Mouse (Mus musculus) limb, embryonic 10.5 days (tissue): ENCODE data around the gene Cmss1. TPM values are rescaled to one million over a fixed set of nuclear protein-coding genes. Genes with fewer than 3 reads are reported as not detected.

Experiments
- DNase-seq: peaks from one replicate; pipeline ENCODE4 v3.0.0-alpha.2; 2017; ENCODE audit warnings: low spot score
- H3K27ac ChIP-seq: fragments of 300-500 bp; sonication (generic); 2 replicates; pipeline ENCODE4 v1.5.1; 2016; ENCODE audit warnings: mild to moderate bottlenecking
- H3K27me3 ChIP-seq: fragments of 300-500 bp; sonication (generic); 2 replicates; pipeline ENCODE4 v1.6.1; 2016; ENCODE audit warnings: low read depth, mild to moderate bottlenecking; ENCODE audit not compliant: poor library complexity, severe bottlenecking
- H3K36me3 ChIP-seq: fragments of 300-500 bp; sonication (generic); 2 replicates; pipeline ENCODE4 v1.6.1; 2016; ENCODE audit warnings: mild to moderate bottlenecking, moderate library complexity
- H3K4me1 ChIP-seq: fragments of 300-500 bp; sonication (generic); 2 replicates; pipeline ENCODE4 v1.6.1; 2016
- H3K4me3 ChIP-seq: fragments of 300-500 bp; sonication (generic); 2 replicates; pipeline ENCODE4 v1.5.1; 2016; ENCODE audit warnings: mild to moderate bottlenecking, moderate library complexity
- H3K9me3 ChIP-seq: fragments of 300-500 bp; sonication (generic); replicated peaks from 2 replicates; pipeline ENCODE4 v1.6.1; 2016; ENCODE audit warnings: mild to moderate bottlenecking
- WGBS: fragments of 180-500 bp; shearing (Covaris S2); methylation state at CpG from one replicate; pipeline ENCODE4 v1.1.7; 2016; 5-methylcytosine and 5-hydroxymethylcytosine counted together
- polyA plus RNA-seq: library from polyadenylated mRNA; unstranded; fragments of >200 nt; fragmentation: Nextera tagmentation; extraction: Ambion mirVana; gene quantifications from 2 replicates; pipeline ENCODE4 v1.2.1, GENCODE M21; 2016

The Cmss1 gene
- polyA plus RNA-seq, 1 experiment from 2014 or later = 53.7 TPM

- 89% methylated on average over 5 of the region's 5 CpGs for WGBS
- DNase-seq = no peak
These were observed 126.9 kb downstream of the Cmss1 start for GRCm38 (mm10) chr16:57479776-57480175.

GRCm38 (mm10) chr16:57478451-57478850, 128.2 kb downstream of the Cmss1 start:
- Histone ChIP-seq H3K4me3 (no peak overlapping the region), H3K27ac (no peak overlapping the region), H3K27me3 (no peaks in the 10 kb centered on the region), H3K36me3 (no peaks in the 10 kb centered on the region), H3K9me3 (no peaks in the 10 kb centered on the region), H3K4me1 (peaks cover 12% of the 10 kb centered on the region)
- 93% methylated on average over 2 of the region's 2 CpGs for WGBS
- no peak for DNase-seq

More at GRCm38 (mm10) chr16:57479776-57480175, 126.9 kb downstream of the Cmss1 start:
- H3K4me1 ChIP-seq = peaks cover 3% of the 10 kb centered on the region; the same call in 1 of the 2 replicates
- no peak overlapping the region for H3K4me3 ChIP-seq
- H3K27ac ChIP-seq = no peak overlapping the region
- H3K9me3 ChIP-seq = no peaks in the 10 kb centered on the region
- H3K36me3 ChIP-seq = no peaks in the 10 kb centered on the region
- no peaks in the 10 kb centered on the region for H3K27me3 ChIP-seq

GRCm38 (mm10) chr16:57473415-57474085, 133.1 kb downstream of the Cmss1 start:
- DNase-seq = no peak
- WGBS = 59% methylated on average over 10 of the region's 10 CpGs
- Histone ChIP-seq H3K27ac (no peak overlapping the region), H3K9me3 (no peaks in the 10 kb centered on the region), H3K4me1 (peaks cover 23% of the 10 kb centered on the region), H3K4me3 (no peak overlapping the region), H3K27me3 (no peaks in the 10 kb centered on the region), H3K36me3 (no peaks in the 10 kb centered on the region)

- peaks cover 37% of the 10 kb centered on the region for H3K4me1 ChIP-seq
- DNase-seq = no peak
These were observed 135.6 kb downstream of the Cmss1 start for GRCm38 (mm10) chr16:57471071-57471470.

GRCm38 (mm10) chr16:57470286-57470830, 136.3 kb downstream of the Cmss1 start:
- Histone ChIP-seq H3K27ac (no peak overlapping the region), H3K4me3 (no peak overlapping the region), H3K27me3 (no peaks in the 10 kb centered on the region), H3K4me1 (peaks cover 37% of the 10 kb centered on the region), H3K36me3 (no peaks in the 10 kb centered on the region), H3K9me3 (no peaks in the 10 kb centered on the region)
- no peak for DNase-seq
- WGBS = 96% methylated on average over 12 of the region's 12 CpGs

More at GRCm38 (mm10) chr16:57471071-57471470, 135.6 kb downstream of the Cmss1 start:
- no peak overlapping the region for H3K27ac ChIP-seq
- no peak overlapping the region for H3K4me3 ChIP-seq
- no peaks in the 10 kb centered on the region for H3K36me3 ChIP-seq
- H3K9me3 ChIP-seq = no peaks in the 10 kb centered on the region
- no peaks in the 10 kb centered on the region for H3K27me3 ChIP-seq

- H3K4me1 ChIP-seq = peaks cover 37% of the 10 kb centered on the region
- H3K27ac ChIP-seq = no peak overlapping the region
- no peaks in the 10 kb centered on the region for H3K36me3 ChIP-seq
- WGBS = 91% methylated on average over 2 of the region's 2 CpGs
- DNase-seq = no peak
- H3K27me3 ChIP-seq = no peaks in the 10 kb centered on the region
- H3K4me3 ChIP-seq = no peak overlapping the region
- no peaks in the 10 kb centered on the region for H3K9me3 ChIP-seq
These were observed 136.8 kb downstream of the Cmss1 start for GRCm38 (mm10) chr16:57469869-57470268.

GRCm38 (mm10) chr16:57469301-57469700, 137.4 kb downstream of the Cmss1 start:
- Histone ChIP-seq H3K27ac (no peak overlapping the region), H3K4me3 (no peak overlapping the region), H3K36me3 (no peaks in the 10 kb centered on the region), H3K9me3 (no peaks in the 10 kb centered on the region), H3K27me3 (no peaks in the 10 kb centered on the region), H3K4me1 (peaks cover 37% of the 10 kb centered on the region)
- 74% methylated on average over 4 of the region's 4 CpGs for WGBS
- no peak for DNase-seq

GRCm38 (mm10) chr16:57465386-57465913, 141.2 kb downstream of the Cmss1 start:
- no peak overlapping the region for H3K27ac ChIP-seq
- no peak overlapping the region for H3K4me3 ChIP-seq
- no peaks in the 10 kb centered on the region for H3K9me3 ChIP-seq
- no peak for DNase-seq
- H3K27me3 ChIP-seq = no peaks in the 10 kb centered on the region
- peaks cover 27% of the 10 kb centered on the region for H3K4me1 ChIP-seq
- H3K36me3 ChIP-seq = no peaks in the 10 kb centered on the region
- 89% methylated on average over 9 of the region's 9 CpGs for WGBS

GRCm38 (mm10) chr16:57456003-57456402, 150.7 kb downstream of the Cmss1 start:
- no peaks in the 10 kb centered on the region for H3K36me3 ChIP-seq
- H3K27ac ChIP-seq = no peak overlapping the region
- 46% methylated on average over 2 of the region's 2 CpGs for WGBS
- H3K9me3 ChIP-seq = no peaks in the 10 kb centered on the region
- peaks cover 33% of the 10 kb centered on the region for H3K4me1 ChIP-seq
- H3K27me3 ChIP-seq = no peaks in the 10 kb centered on the region
- no peak for DNase-seq
- H3K4me3 ChIP-seq = no peak overlapping the region

GRCm38 (mm10) chr16:57455573-57455972, 151.1 kb downstream of the Cmss1 start:
- Histone ChIP-seq H3K4me1 (peaks cover 33% of the 10 kb centered on the region), H3K27ac (no peak overlapping the region), H3K9me3 (no peaks in the 10 kb centered on the region), H3K27me3 (no peaks in the 10 kb centered on the region), H3K4me3 (no peak overlapping the region), H3K36me3 (no peaks in the 10 kb centered on the region)
- no peak for DNase-seq
- WGBS = 85% methylated on average over 3 of the region's 3 CpGs

GRCm38 (mm10) chr16:57454106-57454763, 152.4 kb downstream of the Cmss1 start:
- 95% methylated on average over 8 of the region's 8 CpGs for WGBS
- Histone ChIP-seq H3K4me1 (peaks cover 33% of the 10 kb centered on the region), H3K27me3 (no peaks in the 10 kb centered on the region), H3K9me3 (no peaks in the 10 kb centered on the region), H3K27ac (no peak overlapping the region), H3K4me3 (no peak overlapping the region), H3K36me3 (no peaks in the 10 kb centered on the region)
- DNase-seq = no peak

- no peaks in the 10 kb centered on the region for H3K27me3 ChIP-seq
- DNase-seq = no peak
- peaks cover 33% of the 10 kb centered on the region for H3K4me1 ChIP-seq
- 79% methylated on average over 7 of the region's 7 CpGs for WGBS
- no peak overlapping the region for H3K27ac ChIP-seq
- H3K36me3 ChIP-seq = peaks cover 2% of the 10 kb centered on the region; the same call in 1 of the 2 replicates
- no peak overlapping the region for H3K4me3 ChIP-seq
- H3K9me3 ChIP-seq = peaks cover 2% of the 10 kb centered on the region; the same call in 1 of the 2 replicates
These were observed 153.7 kb downstream of the Cmss1 start for GRCm38 (mm10) chr16:57453009-57453408.
